Mouse (Mus musculus): ENCODE data around the gene Ism1. TPM values are rescaled to one million over a fixed set of nuclear protein-coding genes. Genes with fewer than 3 reads are reported as not detected.

Gene Ism1
- polyA plus RNA-seq, 2 experiments, result 11.3 to 12.8 TPM

GRCm38 (mm10) chr2:139724202-139724838 lies 46.3 kb downstream of the Ism1 start:
- no peak overlapping the region for H3K4me3 ChIP-seq (replicated peaks; ENCODE audit: low read length)
- no peak overlapping the region for H3K9ac ChIP-seq (ENCODE audit: low read depth, low read length, severe bottlenecking)
- no peak overlapping the region for H3K27ac ChIP-seq (replicated peaks; ENCODE audit: low read depth, low read length)
- no peaks in the 10 kb centered on the region for H3K4me1 ChIP-seq (ENCODE audit: control insufficient read depth, insufficient read depth, low read length)
- H3K27me3 ChIP-seq (ENCODE audit: control insufficient read depth, insufficient read depth, low read length), result no peaks in the 10 kb centered on the region
- H3K36me3 ChIP-seq (ENCODE audit: control insufficient read depth, insufficient read depth, low read length), result no peaks in the 10 kb centered on the region
- no peak for TF ChIP-seq POLR2A (IDR thresholded peaks at IDR 0.05; ENCODE audit: borderline replicate concordance, extremely low read depth, insufficient read depth, insufficient read length)
- H3K4me2 ChIP-seq (replicated peaks; ENCODE audit: low read depth, low read length, severe bottlenecking), result no peak overlapping the region
- ATAC-seq (ENCODE audit: low FRiP score, low read depth), result no peak
- DNase-seq (ENCODE audit: low spot score), result no peak
- WGBS, result 75% methylated on average over 4 of the region's 4 CpGs
- no peaks in the 10 kb centered on the region for H3K9me3 ChIP-seq (ENCODE audit: control insufficient read depth, low read length)

GRCm38 (mm10) chr2:139725328-139725727 lies 47.4 kb downstream of the Ism1 start:
- Histone ChIP-seq H3K36me3 (ENCODE audit: control insufficient read depth, insufficient read depth, low read length) (no peaks in the 10 kb centered on the region), H3K27me3 (ENCODE audit: control insufficient read depth, insufficient read depth, low read length) (no peaks in the 10 kb centered on the region), H3K4me1 (ENCODE audit: control insufficient read depth, insufficient read depth, low read length) (no peaks in the 10 kb centered on the region), H3K4me3 (replicated peaks; ENCODE audit: low read length) (no peak overlapping the region), H3K4me2 (replicated peaks; ENCODE audit: low read depth, low read length, severe bottlenecking) (no peak overlapping the region), H3K9ac (ENCODE audit: low read depth, low read length, severe bottlenecking) (no peak overlapping the region), H3K27ac (replicated peaks; ENCODE audit: low read depth, low read length) (no peak overlapping the region), H3K9me3 (ENCODE audit: control insufficient read depth, low read length) (no peaks in the 10 kb centered on the region)
- 73% methylated on average over 3 of the region's 3 CpGs for WGBS
- ATAC-seq (ENCODE audit: low FRiP score, low read depth) (no peak), DNase-seq (ENCODE audit: low spot score) (no peak)
- TF ChIP-seq POLR2A (IDR thresholded peaks at IDR 0.05; ENCODE audit: borderline replicate concordance, extremely low read depth, insufficient read depth, insufficient read length), result no peak

- Histone ChIP-seq H3K4me2 (replicated peaks; ENCODE audit: low read depth, low read length, severe bottlenecking) (no peak overlapping the region), H3K9ac (ENCODE audit: low read depth, low read length, severe bottlenecking) (no peak overlapping the region), H3K4me1 (ENCODE audit: control insufficient read depth, insufficient read depth, low read length) (no peaks in the 10 kb centered on the region), H3K9me3 (ENCODE audit: control insufficient read depth, low read length) (no peaks in the 10 kb centered on the region), H3K4me3 (replicated peaks; ENCODE audit: low read length) (no peak overlapping the region), H3K27ac (replicated peaks; ENCODE audit: low read depth, low read length) (no peak overlapping the region), H3K36me3 (ENCODE audit: control insufficient read depth, insufficient read depth, low read length) (no peaks in the 10 kb centered on the region), H3K27me3 (ENCODE audit: control insufficient read depth, insufficient read depth, low read length) (no peaks in the 10 kb centered on the region)
- ATAC-seq (ENCODE audit: low FRiP score, low read depth) (no peak), DNase-seq (ENCODE audit: low spot score) (no peak)
- 76% methylated on average over 2 of the region's 2 CpGs for WGBS
- no peak for TF ChIP-seq POLR2A (IDR thresholded peaks at IDR 0.05; ENCODE audit: borderline replicate concordance, extremely low read depth, insufficient read depth, insufficient read length)
Observed at GRCm38 (mm10) chr2:139728060-139728459, 50.1 kb downstream of the Ism1 start.

GRCm38 (mm10) chr2:139729377-139729776 lies 51.4 kb downstream of the Ism1 start:
- no peak overlapping the region for H3K4me2 ChIP-seq (replicated peaks; ENCODE audit: low read depth, low read length, severe bottlenecking)
- TF ChIP-seq POLR2A (IDR thresholded peaks at IDR 0.05; ENCODE audit: borderline replicate concordance, extremely low read depth, insufficient read depth, insufficient read length), result no peak
- 86% methylated on average over 5 of the region's 5 CpGs for WGBS

GRCm38 (mm10) chr2:139742381-139742780 lies 64.4 kb downstream of the Ism1 start:
- Histone ChIP-seq H3K9ac (ENCODE audit: low read depth, low read length, severe bottlenecking) (no peak overlapping the region), H3K4me1 (ENCODE audit: control insufficient read depth, insufficient read depth, low read length) (no peaks in the 10 kb centered on the region), H3K27ac (replicated peaks; ENCODE audit: low read depth, low read length) (no peak overlapping the region), H3K4me2 (replicated peaks; ENCODE audit: low read depth, low read length, severe bottlenecking) (no peak overlapping the region), H3K36me3 (ENCODE audit: control insufficient read depth, insufficient read depth, low read length) (peaks cover 11% of the 10 kb centered on the region; the same call in 1 of the 2 replicates), H3K9me3 (ENCODE audit: control insufficient read depth, low read length) (no peaks in the 10 kb centered on the region), H3K27me3 (ENCODE audit: control insufficient read depth, insufficient read depth, low read length) (no peaks in the 10 kb centered on the region), H3K4me3 (replicated peaks; ENCODE audit: low read length) (no peak overlapping the region)
- ATAC-seq (ENCODE audit: low FRiP score, low read depth) (no peak), DNase-seq (ENCODE audit: low spot score) (no peak)
- TF ChIP-seq POLR2A (IDR thresholded peaks at IDR 0.05; ENCODE audit: borderline replicate concordance, extremely low read depth, insufficient read depth, insufficient read length), result no peak
- WGBS, result 73% methylated on average over 1 of the region's 1 CpGs

More at GRCm38 (mm10) chr2:139729377-139729776, 51.4 kb downstream of the Ism1 start:
- Histone ChIP-seq H3K4me1 (ENCODE audit: control insufficient read depth, insufficient read depth, low read length) (no peaks in the 10 kb centered on the region), H3K27ac (replicated peaks; ENCODE audit: low read depth, low read length) (no peak overlapping the region), H3K9me3 (ENCODE audit: control insufficient read depth, low read length) (no peaks in the 10 kb centered on the region), H3K4me3 (replicated peaks; ENCODE audit: low read length) (no peak overlapping the region), H3K9ac (ENCODE audit: low read depth, low read length, severe bottlenecking) (no peak overlapping the region), H3K27me3 (ENCODE audit: control insufficient read depth, insufficient read depth, low read length) (no peaks in the 10 kb centered on the region), H3K36me3 (ENCODE audit: control insufficient read depth, insufficient read depth, low read length) (no peaks in the 10 kb centered on the region)
- no peak for ATAC-seq (ENCODE audit: low FRiP score, low read depth)
- no peak for DNase-seq (ENCODE audit: low spot score)

Measured in limb, embryonic 14.5 days (tissue).